Mouse (Mus musculus) central nervous system, embryonic 14 days (tissue): Measurements from ENCODE around the gene Rbck1. TPM values are rescaled to one million over a fixed set of nuclear protein-coding genes. Genes with fewer than 3 reads are reported as not detected.

ENCODE experiments used
- polyA plus RNA-seq: library from polyadenylated mRNA; depleted of rRNA; stranded (reverse); fragments of >200 nt; gene quantifications from 2 replicates; pipeline ENCODE4 v1.2.3, GENCODE M21; 2012; rRNA removed

Rbck1 gene
- 255 and 263 TPM in 2 replicates for polyA plus RNA-seq

DNA sequence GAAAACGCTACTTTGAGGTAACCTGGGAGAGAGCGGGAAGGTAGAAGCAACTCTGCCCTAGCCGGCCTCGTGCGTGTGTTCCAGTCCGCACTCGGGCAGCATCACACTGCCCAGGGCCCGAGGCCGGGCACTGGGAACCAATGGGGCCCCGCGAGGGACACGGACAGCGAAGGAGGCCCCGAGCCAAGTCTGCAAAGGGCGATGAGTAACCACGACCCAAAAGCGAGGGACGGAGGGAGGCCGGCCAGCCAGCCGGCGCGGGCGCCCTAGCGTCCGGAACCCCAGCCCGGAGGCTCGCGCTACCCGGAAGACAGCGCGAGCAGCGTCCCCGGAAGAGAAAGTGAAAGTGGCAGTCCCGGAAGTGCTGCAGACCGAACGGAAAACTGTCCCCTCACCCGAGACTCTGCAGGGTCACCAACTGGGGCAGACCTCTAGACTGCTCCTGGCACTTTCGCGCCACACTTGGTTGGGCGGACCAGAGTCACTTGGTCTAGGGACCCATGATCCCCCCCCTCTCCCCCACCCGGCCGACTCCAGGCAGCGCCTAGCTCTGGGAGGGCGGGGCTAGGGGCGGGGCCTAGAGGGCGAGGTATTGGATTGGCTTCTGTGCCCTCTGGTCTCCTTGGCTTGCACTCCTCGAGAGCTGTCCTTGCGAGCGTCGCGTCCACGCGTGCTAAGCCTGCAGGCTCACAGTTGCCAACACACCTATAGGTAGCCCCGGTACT lies at the start of gene Rbck1:
Gene Rbck1, minus strand, starts transcription at position 553 of the 725 bp plus-strand sequence.

DNA sequence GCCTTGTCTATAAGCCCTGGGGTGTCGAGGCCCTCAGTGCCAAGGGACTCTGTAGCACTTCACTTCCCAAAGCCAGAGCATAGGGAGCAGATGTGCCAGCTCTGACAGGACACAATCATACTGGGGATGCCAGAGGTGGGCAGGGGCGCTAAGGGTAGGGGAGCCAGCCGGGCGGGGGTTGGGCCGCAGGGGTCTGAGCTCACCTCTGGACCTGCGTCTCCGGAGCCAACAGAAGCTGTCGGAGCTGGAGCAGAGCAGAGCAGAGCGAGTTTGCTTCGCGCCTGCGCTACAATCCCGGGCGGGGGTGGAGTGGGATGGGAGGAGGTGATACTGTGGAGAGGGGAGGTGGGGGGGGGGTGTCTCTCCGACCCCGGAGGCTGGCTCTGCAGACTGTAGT lies 43.9 kb upstream of the Rbck1 start, which contains the start of gene Nrsn2:
Gene Nrsn2, minus strand, starts transcription at position 294 of the 397 bp plus-strand sequence.

DNA sequence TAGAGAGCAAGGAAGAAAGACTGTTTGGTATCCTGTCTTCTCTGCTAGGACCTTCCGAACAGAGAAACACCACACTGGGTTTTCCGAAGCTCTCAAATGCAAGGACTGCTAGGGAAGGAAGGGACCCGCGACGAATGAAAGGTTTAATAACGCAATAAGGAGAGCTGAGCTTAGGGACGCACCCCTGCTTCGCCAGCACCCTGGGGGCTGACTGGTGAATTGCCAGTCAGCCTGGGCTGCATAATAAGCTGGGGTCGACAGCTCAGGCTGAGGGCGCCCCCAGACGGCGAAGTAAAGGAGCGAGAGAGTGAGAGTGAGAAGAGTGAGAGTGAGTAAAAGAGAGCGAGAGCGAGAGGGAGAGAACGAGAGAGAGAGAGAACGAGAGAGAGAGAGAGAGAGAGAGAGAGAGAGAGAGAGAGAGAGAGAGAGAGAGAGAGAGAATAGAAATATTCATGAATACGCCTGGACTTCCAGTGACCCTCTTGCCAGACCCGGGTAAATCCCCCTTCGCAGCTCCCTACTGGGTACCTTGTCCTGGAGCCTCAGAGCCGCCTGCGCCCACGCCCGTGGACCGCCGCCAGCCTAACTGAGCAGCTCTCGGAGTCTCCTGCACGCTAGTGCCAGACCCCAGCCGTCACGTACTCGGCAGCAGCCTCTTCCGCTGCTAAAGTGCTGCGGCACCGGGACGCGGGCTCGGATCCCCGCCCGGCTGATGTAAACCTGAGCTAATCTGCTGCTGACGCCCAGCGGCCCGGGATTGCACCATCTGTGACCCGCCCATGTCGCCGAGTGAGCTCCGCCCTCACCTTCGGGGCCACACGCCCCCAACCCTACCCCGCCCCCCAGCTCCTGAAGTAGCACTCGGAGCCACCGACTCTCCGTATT lies 11.1 kb upstream of the Rbck1 start, which contains the start of gene Trib3:
Gene Trib3, minus strand, starts transcription at position 704 of the 885 bp plus-strand sequence.

DNA sequence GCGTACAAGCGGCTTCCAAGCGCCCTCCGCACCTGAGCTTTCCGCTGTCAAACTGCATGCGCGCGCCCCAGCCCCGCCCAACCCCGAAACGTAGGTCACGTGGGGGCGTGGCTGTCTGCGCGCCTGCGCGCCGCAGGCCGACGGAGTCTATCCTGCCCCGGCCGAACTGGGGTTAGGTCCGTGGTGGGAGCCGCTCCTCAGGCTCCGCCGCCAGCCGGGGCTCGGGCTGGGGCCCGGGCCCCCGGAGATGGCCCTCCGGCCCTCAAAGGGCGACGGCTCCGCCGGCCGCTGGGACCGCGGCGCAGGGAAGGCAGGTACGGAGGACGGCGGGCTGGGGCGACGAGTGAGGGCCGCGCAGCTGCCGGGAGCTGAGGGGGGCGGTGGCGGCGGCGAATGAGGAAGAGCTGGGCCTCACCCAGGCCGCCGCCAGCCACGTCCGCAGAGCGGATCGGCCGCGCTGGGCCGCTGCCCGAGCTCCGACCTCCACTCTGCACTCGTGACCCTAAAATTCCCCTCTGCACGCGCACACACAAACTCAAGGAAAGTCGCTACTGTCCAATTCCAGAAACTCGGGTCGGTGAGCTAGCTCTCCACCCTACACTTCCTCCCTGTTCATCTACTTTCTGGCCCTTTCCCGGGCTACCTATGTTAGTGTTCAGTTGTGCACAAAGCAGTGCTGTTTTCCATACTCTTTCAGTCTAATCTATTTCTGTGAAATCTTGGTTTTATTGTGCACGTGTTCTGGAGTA lies 38.6 kb downstream of the Rbck1 start, which contains the start of gene Tbc1d20:
Gene Tbc1d20, plus strand, starts transcription at position 102 of the 749 bp plus-strand sequence.

Other genes with a start within 250 kb of the Rbck1 start
- 15.3 and 16.6 TPM in 2 replicates for gene Srxn1, start 227.1 kb downstream of the Rbck1 start, polyA plus RNA-seq
- gene Tcf15, start 189.1 kb downstream of the Rbck1 start, polyA plus RNA-seq = 2.0 and 3.6 TPM in 2 replicates
- 83.6 and 94.8 TPM in 2 replicates for gene Csnk2a1, start 105.8 kb downstream of the Rbck1 start, polyA plus RNA-seq
- gene Tbc1d20, start 38.8 kb downstream of the Rbck1 start, polyA plus RNA-seq = 43.8 and 46.3 TPM in 2 replicates
- 0.37 and 0.63 TPM in 2 replicates for gene Trib3, start 11.4 kb upstream of the Rbck1 start, polyA plus RNA-seq
- gene Nrsn2, start 44.0 kb upstream of the Rbck1 start, polyA plus RNA-seq = 21.5 and 24.8 TPM in 2 replicates
- 84.0 and 84.5 TPM in 2 replicates for gene Sox12, start 65.4 kb upstream of the Rbck1 start, polyA plus RNA-seq
- gene Zcchc3, start 82.4 kb upstream of the Rbck1 start, polyA plus RNA-seq = 20.1 and 21.6 TPM in 2 replicates
- 2.2 and 2.6 TPM in 2 replicates for gene 6820408C15Rik, start 82.9 kb upstream of the Rbck1 start, polyA plus RNA-seq
- not detected in 2 replicates for gene Defb23, start 132.0 kb upstream of the Rbck1 start, polyA plus RNA-seq
- 0.09 TPM in 1 of 2 replicates, not detected in the other for gene Defb20, start 144.4 kb upstream of the Rbck1 start, polyA plus RNA-seq
- not detected in 2 replicates for gene Defb22, start 157.5 kb upstream of the Rbck1 start, polyA plus RNA-seq
- not detected in 2 replicates for gene Defb26, start 179.0 kb upstream of the Rbck1 start, polyA plus RNA-seq
- not detected in 2 replicates for gene Defb28, start 185.6 kb upstream of the Rbck1 start, polyA plus RNA-seq
- not detected in 2 replicates for gene Defb29, start 207.4 kb upstream of the Rbck1 start, polyA plus RNA-seq
- not detected in 2 replicates for gene Gm17416, start 236.7 kb upstream of the Rbck1 start, polyA plus RNA-seq
- not detected in 2 replicates for gene Defb21, start 240.1 kb upstream of the Rbck1 start, polyA plus RNA-seq
- not detected in 2 replicates for gene Defb19, start 247.7 kb upstream of the Rbck1 start, polyA plus RNA-seq